Mouse (Mus musculus): ENCODE measurements around the gene Olfr221.
A peak's percentile ranks its signal among the peaks of the same experiment; 100 is the strongest.

Olfr221 gene

DNA sequence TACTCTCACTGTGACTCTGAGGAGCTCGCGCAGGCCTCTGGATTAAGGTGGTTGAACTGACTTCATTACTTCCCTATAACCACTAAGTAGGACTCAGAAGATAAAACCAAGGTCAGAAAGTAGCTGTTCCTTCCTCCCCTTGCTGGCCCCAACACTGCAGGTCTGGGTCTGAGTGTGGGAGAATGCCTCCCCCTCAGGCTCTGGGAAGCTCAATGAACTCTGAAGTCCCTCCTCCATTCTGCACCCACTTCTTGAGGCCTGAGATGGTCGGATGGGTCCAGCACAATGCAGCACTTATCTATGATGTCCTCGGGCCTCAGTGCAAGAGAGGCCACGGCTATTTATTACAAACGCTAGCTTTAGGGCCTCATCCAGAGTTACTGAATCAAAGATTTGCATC lies 36.6 kb downstream of the Olfr221 start:
- ATAC-seq (ENCODE audit: low TSS enrichment) = no peak

- no peak for ATAC-seq (ENCODE audit: low TSS enrichment)
Observed at GRCm38 (mm10) chr14:52005141-52005540, 37.1 kb downstream of the Olfr221 start.

DNA sequence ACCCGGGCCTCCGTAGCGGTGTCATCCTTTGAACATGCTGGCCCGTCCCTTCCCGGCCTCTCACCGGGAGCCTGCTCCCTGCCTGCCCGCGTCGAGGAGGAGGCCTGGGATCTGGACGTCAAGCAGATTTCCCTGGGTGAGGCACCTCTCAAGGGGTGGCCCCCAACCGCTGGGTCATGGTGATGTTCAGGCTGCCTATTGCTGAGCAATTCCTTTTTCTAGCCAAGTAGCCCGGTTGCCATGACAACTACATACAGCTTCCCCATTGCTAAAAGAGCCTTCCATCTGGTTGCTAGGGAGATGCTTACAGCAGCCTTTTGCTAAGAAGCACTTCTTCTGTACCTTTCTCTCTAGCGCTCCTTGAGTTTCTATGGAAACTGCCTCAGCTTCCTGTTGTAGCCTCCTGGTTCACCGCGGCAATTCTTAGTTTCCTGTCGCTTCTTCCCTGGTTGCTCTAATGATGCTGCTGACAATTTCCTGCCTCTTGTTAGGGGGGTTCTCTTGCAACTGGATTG lies 38.2 kb downstream of the Olfr221 start:
- peak; percentile 87 for ATAC-seq (ENCODE audit: low TSS enrichment)

DNA sequence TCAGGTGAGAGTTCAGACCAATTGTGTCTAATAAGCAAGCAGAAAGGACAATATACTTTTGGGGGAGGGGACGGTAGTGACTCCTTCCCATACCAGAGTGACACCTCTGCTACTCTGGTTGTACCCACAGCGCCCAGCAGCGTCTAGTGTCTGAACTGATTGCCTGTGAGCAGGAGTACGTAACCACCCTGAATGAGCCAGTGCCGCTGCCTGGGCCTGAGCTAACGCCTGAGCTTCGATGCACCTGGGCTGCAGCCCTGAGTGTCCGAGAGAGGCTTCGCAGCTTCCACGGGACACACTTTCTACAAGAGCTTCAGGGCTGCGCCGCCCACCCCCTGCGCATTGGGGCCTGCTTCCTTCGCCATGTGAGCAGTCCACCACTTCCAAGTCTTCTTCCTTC lies 44.8 kb downstream of the Olfr221 start:
- no peak for ATAC-seq (ENCODE audit: low TSS enrichment)

- ATAC-seq (ENCODE audit: low TSS enrichment) = no peak
Observed at GRCm38 (mm10) chr14:51996866-51997265, 45.4 kb downstream of the Olfr221 start.

DNA sequence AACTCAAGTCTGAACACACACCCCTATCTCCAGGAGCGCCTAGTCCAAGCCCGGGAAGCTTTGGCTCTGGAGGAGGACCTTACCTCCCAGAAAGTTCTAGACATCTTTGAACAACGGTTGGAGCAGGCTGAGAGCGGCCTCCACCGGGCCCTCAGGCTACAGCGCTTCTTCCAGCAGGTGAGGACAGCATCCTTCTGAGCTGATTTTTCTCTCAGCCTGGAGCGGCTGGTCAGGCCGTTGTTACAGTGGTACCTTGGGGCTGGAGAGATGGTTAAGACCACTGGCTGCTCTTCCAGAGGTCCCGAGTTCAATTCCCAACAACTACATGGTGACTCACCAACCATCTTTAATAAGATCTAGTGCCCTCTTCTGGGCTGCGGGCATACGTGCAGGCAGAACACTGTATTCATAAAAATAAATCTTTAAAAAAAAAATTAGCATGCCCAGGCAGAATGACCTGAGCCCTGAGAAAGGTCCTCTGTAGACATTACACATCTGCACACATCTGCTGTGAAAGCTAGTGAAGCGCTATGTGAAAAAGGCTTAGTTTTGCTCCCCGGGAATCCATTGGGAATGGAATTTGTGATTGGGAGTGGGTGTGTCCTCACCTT lies 45.9 kb downstream of the Olfr221 start:
- ATAC-seq (ENCODE audit: low TSS enrichment) = no peak

DNA sequence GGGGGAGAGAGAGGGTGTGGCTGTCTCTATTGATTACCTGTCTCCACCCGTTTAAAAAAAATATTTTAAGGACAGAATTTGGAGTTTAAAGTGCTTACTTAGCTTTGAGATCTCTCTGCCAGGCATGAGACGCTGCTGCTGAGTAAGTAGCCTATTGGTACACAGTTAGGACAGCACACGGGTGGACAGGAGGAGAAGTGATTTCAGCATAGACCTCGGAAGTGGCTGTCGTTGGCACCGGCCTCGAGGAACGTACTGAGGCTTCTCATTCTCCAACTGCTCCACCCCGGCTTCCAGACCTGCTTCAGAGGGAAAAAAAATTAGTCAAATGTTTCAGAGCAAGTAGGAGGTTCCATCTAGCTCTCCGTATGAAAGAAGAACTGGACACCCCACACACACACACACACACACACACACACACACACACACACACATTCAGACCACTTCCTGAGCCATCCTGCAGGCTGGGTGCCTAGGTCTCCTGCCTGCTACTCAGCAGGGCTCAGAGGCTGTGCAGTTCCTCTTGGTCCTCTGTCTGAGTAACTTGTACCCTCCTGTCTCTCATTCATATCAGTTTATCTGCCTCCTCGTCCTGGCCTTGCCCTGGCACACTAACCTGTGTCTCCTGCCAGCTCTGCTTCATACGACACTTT lies 46.9 kb downstream of the Olfr221 start:
- ATAC-seq (ENCODE audit: low TSS enrichment) = no peak

GRCm38 (mm10) chr14:51994453-51994852 lies 47.8 kb downstream of the Olfr221 start:
- no peak for ATAC-seq (ENCODE audit: low TSS enrichment)

DNA sequence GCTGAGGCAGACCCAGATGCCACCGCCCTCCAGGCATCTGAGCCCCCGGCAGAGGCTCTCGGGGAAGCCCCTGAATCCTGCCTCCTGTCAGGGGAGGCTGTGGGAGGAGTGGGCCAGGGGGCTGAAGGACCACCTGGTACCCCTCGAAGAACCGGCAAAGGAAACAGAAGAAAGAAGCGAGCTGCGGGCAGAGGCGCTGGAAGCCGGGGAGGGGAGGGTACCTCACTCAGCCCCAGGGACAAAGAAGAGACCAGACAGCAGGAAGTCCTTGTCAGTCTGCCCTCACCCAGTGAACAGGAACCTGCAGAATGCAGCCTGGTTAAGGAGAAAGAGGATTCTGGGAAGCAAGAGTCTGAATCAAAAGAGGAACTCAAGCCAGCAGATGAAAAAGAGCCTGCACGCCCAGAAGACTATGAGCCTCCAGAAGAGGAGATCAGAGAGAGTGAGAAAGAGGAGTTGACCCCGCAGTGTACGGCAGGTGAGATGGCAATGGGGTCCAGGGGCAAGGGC lies 52.7 kb downstream of the Olfr221 start:
- no peak for ATAC-seq (ENCODE audit: low TSS enrichment)

- no peak for ATAC-seq (ENCODE audit: low TSS enrichment)
Observed at GRCm38 (mm10) chr14:51988731-51989130, 53.5 kb downstream of the Olfr221 start.

GRCm38 (mm10) chr14:51987177-51987576 lies 55.1 kb downstream of the Olfr221 start:
- no peak for ATAC-seq (ENCODE audit: low TSS enrichment)

- ATAC-seq (ENCODE audit: low TSS enrichment) = no peak
Observed at GRCm38 (mm10) chr14:51986153-51986505, 56.1 kb downstream of the Olfr221 start.

DNA sequence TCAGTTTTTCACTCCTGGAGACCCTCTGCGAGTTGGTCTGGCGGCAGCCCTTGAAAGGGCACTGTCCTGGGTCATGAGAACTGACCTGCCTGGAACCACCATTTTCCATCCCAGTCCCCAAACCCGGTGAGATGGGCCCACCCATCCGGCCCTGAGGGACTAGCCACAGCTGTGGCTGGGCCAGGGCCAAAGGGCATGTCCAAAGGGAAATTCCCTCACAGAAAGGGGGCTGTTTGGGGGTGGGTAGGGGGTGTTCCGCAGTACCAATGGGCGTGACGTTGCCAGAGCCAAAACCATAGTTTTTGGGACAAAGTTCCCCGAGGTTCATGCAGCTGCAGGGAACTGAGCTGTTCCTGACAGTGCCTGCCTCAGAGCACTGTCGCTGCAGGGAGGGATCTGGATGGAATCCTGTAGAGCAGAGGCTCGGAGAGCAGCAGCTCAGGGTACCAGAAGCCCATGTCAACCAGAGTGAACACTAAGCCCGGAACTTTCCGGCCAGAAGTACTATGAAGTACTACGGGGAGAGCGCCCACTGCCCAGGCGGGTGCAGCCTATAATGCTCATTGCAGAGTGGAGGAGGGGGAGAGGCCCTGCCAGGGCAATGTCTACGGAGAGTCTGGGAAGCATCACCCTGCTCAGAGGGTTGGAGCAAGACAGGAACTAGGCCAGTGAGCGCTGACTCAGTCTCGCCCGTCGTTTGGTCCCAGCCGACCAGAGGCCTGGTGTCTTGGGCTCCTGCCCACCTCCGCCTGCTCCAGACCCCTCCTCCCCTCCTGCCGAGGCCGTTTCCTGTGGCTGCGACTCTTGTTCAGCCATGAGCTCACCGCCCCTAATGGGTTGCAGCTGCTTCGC lies 56.7 kb downstream of the Olfr221 start:
- peak; percentile 77 for ATAC-seq (ENCODE audit: low TSS enrichment)

DNA sequence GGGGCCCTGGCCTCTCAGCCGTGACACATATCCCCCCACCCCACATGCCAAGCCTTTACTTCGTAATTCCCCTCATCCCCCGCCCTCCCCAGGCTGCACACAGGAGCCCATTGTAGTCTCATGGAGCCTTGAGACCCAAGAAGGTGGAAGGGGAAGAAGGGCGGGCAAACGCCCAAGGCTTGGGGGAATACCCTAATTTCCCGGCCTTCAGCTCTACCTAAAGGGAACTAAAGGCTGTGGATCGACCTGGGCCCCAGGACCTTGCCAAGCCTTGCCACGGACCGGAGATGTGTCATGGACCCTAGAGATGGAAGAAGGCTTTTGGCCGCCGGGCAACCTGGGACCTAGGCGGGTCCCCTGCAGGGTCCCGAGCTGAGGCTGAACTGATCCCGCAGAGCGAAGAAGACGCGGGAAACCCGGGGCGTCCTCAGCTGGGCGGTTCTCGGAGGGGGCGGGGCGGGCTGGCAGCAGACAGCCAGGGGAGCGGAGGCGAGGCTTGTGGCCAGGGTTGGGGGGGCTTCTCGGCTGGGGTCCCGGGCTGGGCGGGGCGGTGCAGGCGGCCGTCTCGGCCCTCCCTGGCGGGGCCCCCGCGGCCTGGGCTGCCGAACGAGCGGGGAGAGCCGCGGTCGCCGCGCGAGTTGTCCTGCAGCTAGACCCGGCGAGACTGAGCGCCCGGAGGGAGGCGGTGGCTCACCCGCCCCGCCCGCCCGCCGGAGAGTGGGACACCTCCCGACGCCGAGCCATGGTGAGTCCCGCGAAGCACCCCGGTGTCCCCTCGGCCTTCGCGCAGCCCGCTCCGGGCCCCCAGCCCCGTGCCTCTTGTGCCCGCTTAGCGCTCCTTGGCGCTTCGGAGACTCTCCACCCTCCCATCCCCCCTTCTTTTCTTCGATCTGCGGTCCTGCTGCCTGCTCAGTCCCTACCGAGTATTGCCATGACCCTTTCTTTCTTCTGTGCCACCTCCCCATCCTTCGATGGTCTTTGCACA lies 57.7 kb downstream of the Olfr221 start, which contains the start of gene Arhgef40:
Arhgef40 (plus strand) TSS at position 473 of the 985 bp plus-strand sequence.
- ATAC-seq (ENCODE audit: low TSS enrichment) = peak; percentile 42

All from frontal cortex, adult (tissue).